Mouse (Mus musculus) thymus, adult 18-20 months (tissue): Measurements from ENCODE around the gene Magea8.
"Not testable (repeated sequence)": the region's sequence is repeated elsewhere in the genome, so short reads cannot be mapped to it uniquely, and the experiment has no call there.

Experiments used
- DNase-seq, 2 experiments: peaks; one replicate each; pipeline ENCODE4 v3.0.0; 2022; ENCODE audit warnings: mixed read lengths in 2 of 2

The Magea8 gene

GRCm38 (mm10) chrX:154995750-154996149 lies at the start of gene Magea8:
TSS of gene Magea8 (minus strand) at chrX:154995850.
- DNase-seq: not testable (repeated sequence)

GRCm38 (mm10) chrX:154949405-154949804 lies 46.2 kb downstream of the Magea8 start, which contains the start of gene Magea3:
TSS of gene Magea3 (minus strand) at chrX:154949505.
- DNase-seq: not testable (repeated sequence)

- DNase-seq: not testable (repeated sequence)
Measured at GRCm38 (mm10) chrX:154935887-154936286, 59.8 kb downstream of the Magea8 start, which contains the start of gene Magea6. TSS of gene Magea6 (minus strand) at chrX:154935987.
